Mouse (Mus musculus): ENCODE measurements around the gene Srd5a1.
"Not testable (repeated sequence)": the region's sequence is repeated elsewhere in the genome, so short reads cannot be mapped to it uniquely, and the experiment has no call there.

DNA sequence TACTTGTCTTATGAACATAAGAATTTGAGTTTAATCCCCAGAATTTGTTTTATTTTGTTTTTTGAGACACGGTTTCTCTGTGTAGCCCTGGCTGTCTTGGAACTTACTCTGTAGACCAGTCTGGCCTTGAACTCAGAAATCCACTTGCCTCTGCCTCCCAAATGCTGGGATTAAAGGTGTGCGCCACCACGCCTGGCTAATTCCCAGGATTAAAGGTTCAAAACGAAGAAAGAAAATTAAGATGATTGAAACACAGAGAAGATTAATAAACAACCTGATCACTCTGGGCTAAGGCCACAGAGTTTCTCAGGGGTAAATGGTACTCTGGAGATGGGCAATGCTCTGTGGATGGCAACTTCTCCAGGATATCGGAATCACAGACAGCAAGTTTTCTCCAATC lies 10.4 kb downstream of the Srd5a1 start:
- TF ChIP-seq CTCF (IDR thresholded peaks at IDR 0.05; ENCODE audit: borderline replicate concordance, insufficient read depth, low read length); POLR2A (IDR thresholded peaks at IDR 0.05; ENCODE audit: low read depth, low read length): not testable (repeated sequence)
